Mouse (Mus musculus) midbrain, embryonic 10.5 days (tissue): ENCODE measurements around the gene 4930524J08Rik. TPM values are rescaled to one million over a fixed set of nuclear protein-coding genes. Genes with fewer than 3 reads are reported as not detected.

Source experiments
- DNase-seq: peaks from one replicate; pipeline ENCODE4 v3.0.0-alpha.2; 2017; ENCODE audit warnings: low spot score
- H3K27ac ChIP-seq: fragments of 300-500 bp; sonication (generic); replicated peaks from 2 replicates; pipeline ENCODE4 v1.5.1; 2016; ENCODE audit warnings: mild to moderate bottlenecking
- H3K27me3 ChIP-seq: fragments of 300-500 bp; sonication (generic); 2 replicates; pipeline ENCODE4 v1.6.1; 2016; ENCODE audit warnings: low read depth, mild to moderate bottlenecking; ENCODE audit not compliant: poor library complexity, severe bottlenecking
- H3K36me3 ChIP-seq: fragments of 300-500 bp; sonication (generic); 2 replicates; pipeline ENCODE4 v1.6.1; 2016; ENCODE audit warnings: mild to moderate bottlenecking, moderate library complexity
- H3K4me1 ChIP-seq: fragments of 300-500 bp; sonication (generic); 2 replicates; pipeline ENCODE4 v1.6.1; 2016
- H3K4me3 ChIP-seq: fragments of 300-500 bp; sonication (generic); 2 replicates; pipeline ENCODE4 v1.5.1; 2016; ENCODE audit warnings: mild to moderate bottlenecking, moderate library complexity
- H3K9me3 ChIP-seq: fragments of 300-500 bp; sonication (generic); replicated peaks from 2 replicates; pipeline ENCODE4 v1.6.1; 2016; ENCODE audit warnings: mild to moderate bottlenecking
- WGBS: fragments of 180-500 bp; shearing (Covaris S2); methylation state at CpG from one replicate; pipeline ENCODE4 v1.1.7; 2016; 5-methylcytosine and 5-hydroxymethylcytosine counted together
- polyA plus RNA-seq: library from polyadenylated mRNA; unstranded; fragments of >200 nt; fragmentation: Nextera tagmentation; extraction: Ambion mirVana; gene quantifications from 2 replicates; pipeline ENCODE4 v1.2.1, GENCODE M21; 2016

4930524J08Rik gene
- polyA plus RNA-seq, 1 experiment from 2014 or later: 1.8 TPM

- Histone ChIP-seq H3K4me1 (no peaks in the 10 kb centered on the region), H3K9me3 (no peaks in the 10 kb centered on the region), H3K27ac (no peak overlapping the region), H3K27me3 (no peaks in the 10 kb centered on the region), H3K36me3 (no peaks in the 10 kb centered on the region), H3K4me3 (no peak overlapping the region)
- WGBS: 80% methylated on average over 4 of the region's 4 CpGs
- no peak for DNase-seq
Measured at GRCm38 (mm10) chr5:100007040-100007375, 28.1 kb downstream of the 4930524J08Rik start.

- Histone ChIP-seq H3K9me3 (no peaks in the 10 kb centered on the region), H3K4me3 (no peak overlapping the region), H3K4me1 (no peaks in the 10 kb centered on the region), H3K27me3 (no peaks in the 10 kb centered on the region), H3K36me3 (no peaks in the 10 kb centered on the region), H3K27ac (no peak overlapping the region)
- WGBS: 62% methylated on average over 3 of the region's 3 CpGs
- DNase-seq: no peak
Measured at GRCm38 (mm10) chr5:100008485-100008884, 29.6 kb downstream of the 4930524J08Rik start.

GRCm38 (mm10) chr5:100012599-100012998 is 33.7 kb downstream of the 4930524J08Rik start:
- no peak overlapping the region for H3K27ac ChIP-seq
- H3K4me3 ChIP-seq: no peak overlapping the region
- H3K36me3 ChIP-seq: no peaks in the 10 kb centered on the region
- no peaks in the 10 kb centered on the region for H3K9me3 ChIP-seq
- DNase-seq: no peak
- WGBS: 89% methylated on average over 9 of the region's 9 CpGs
- H3K27me3 ChIP-seq: no peaks in the 10 kb centered on the region
- H3K4me1 ChIP-seq: no peaks in the 10 kb centered on the region

DNA sequence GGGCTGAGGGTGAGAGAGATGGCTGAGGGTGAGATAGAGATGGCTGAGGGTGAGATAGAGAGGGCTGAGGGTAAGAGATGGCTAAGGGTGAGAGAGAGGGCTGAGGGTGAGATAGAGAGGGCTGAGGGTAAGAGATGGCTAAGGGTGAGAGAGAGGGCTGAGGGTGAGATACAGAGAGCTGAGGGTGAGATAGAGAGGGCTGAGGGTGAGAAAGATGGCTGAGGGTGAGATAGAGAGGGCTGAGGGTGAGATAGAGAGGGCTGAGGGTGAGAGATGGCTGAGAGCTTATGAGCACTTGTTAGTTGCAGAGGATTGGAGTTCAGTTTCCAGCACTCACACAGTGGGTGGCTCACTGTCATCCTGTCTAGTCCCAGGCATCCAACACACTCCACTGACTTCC is 41.2 kb downstream of the 4930524J08Rik start:
- Histone ChIP-seq H3K9me3 (no peaks in the 10 kb centered on the region), H3K4me1 (no peaks in the 10 kb centered on the region), H3K27ac (no peak overlapping the region), H3K27me3 (no peaks in the 10 kb centered on the region), H3K4me3 (no peak overlapping the region), H3K36me3 (no peaks in the 10 kb centered on the region)
- DNase-seq: no peak

GRCm38 (mm10) chr5:100024403-100024802 is 45.5 kb downstream of the 4930524J08Rik start:
- H3K9me3 ChIP-seq: no peaks in the 10 kb centered on the region
- no peaks in the 10 kb centered on the region for H3K4me1 ChIP-seq
- H3K4me3 ChIP-seq: no peak overlapping the region
- no peaks in the 10 kb centered on the region for H3K27me3 ChIP-seq
- no peaks in the 10 kb centered on the region for H3K36me3 ChIP-seq
- 74% methylated on average over 5 of the region's 5 CpGs for WGBS
- DNase-seq: no peak
- H3K27ac ChIP-seq: no peak overlapping the region

GRCm38 (mm10) chr5:100024868-100025267 is 46.0 kb downstream of the 4930524J08Rik start:
- Histone ChIP-seq H3K36me3 (no peaks in the 10 kb centered on the region), H3K27me3 (no peaks in the 10 kb centered on the region), H3K27ac (no peak overlapping the region), H3K4me1 (no peaks in the 10 kb centered on the region), H3K9me3 (no peaks in the 10 kb centered on the region), H3K4me3 (no peak overlapping the region)
- WGBS: 87% methylated on average over 1 of the region's 1 CpGs
- no peak for DNase-seq

Other genes with a start within 250 kb of the 4930524J08Rik start
- 9.0 and 15.4 TPM in 2 replicates for gene Rasgef1b, start 250.0 kb upstream of the 4930524J08Rik start, polyA plus RNA-seq
- 0.33 and 0.37 TPM in 2 replicates for gene Vamp9, start 72.8 kb upstream of the 4930524J08Rik start, polyA plus RNA-seq
- 207 and 256 TPM in 2 replicates for gene Hnrnpd, start 123 bp upstream of the 4930524J08Rik start, polyA plus RNA-seq
- 234 and 244 TPM in 2 replicates for gene Hnrnpdl, start 60.6 kb downstream of the 4930524J08Rik start, polyA plus RNA-seq
- 54.6 and 60.4 TPM in 2 replicates for gene Enoph1, start 60.9 kb downstream of the 4930524J08Rik start, polyA plus RNA-seq
- gene Tmem150c, start 180.7 kb downstream of the 4930524J08Rik start, polyA plus RNA-seq: 3.6 and 3.8 TPM in 2 replicates